Mouse (Mus musculus): Measurements from ENCODE around the gene Hsd11b2.

DNA sequence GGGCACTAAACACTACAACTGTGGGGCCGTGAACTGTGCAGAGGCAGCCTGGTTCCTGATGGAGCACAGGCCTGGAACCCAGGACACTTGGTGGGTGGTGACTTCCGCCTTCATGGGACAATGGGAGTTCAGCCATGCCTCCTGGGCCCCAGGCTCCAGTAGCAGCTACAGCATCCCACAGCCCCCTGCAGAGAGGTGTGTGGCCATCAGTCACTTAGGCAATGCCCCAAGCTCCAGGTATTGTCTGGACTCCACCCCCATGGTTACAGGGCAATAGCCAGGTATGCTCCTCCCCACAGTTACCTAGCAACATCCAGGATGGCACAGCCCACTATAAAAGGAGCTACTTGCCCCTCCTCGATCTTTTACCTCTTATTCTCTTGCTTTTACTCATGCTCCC, 36.7 kb downstream of the Hsd11b2 start:
- no peak for TF ChIP-seq POLR2A (IDR thresholded peaks at IDR 0.05; ENCODE audit: insufficient read depth, low read depth, low read length)
- no peak for TF ChIP-seq CTCF (IDR thresholded peaks at IDR 0.05; ENCODE audit: insufficient read depth, low read depth, low read length)
